Mouse (Mus musculus) layer of hippocampus, postnatal 10 days (tissue): ENCODE data around the gene Fndc3b. TPM values are rescaled to one million over a fixed set of nuclear protein-coding genes. Genes with fewer than 3 reads are reported as not detected.

ENCODE experiments used
- DNase-seq, 2 experiments: peaks; one replicate each; pipeline ENCODE4 v3.0.0; 2021; ENCODE audit warnings: low spot score in 2 of 2
- total RNA-seq, 2 experiments: library from RNA; stranded (reverse); gene quantifications; 2 replicates each; pipeline ENCODE4 v1.2.3; 2021

The Fndc3b gene
- total RNA-seq, 2 experiments from 2014 or later, result 28.4 to 31.3 TPM

DNA sequence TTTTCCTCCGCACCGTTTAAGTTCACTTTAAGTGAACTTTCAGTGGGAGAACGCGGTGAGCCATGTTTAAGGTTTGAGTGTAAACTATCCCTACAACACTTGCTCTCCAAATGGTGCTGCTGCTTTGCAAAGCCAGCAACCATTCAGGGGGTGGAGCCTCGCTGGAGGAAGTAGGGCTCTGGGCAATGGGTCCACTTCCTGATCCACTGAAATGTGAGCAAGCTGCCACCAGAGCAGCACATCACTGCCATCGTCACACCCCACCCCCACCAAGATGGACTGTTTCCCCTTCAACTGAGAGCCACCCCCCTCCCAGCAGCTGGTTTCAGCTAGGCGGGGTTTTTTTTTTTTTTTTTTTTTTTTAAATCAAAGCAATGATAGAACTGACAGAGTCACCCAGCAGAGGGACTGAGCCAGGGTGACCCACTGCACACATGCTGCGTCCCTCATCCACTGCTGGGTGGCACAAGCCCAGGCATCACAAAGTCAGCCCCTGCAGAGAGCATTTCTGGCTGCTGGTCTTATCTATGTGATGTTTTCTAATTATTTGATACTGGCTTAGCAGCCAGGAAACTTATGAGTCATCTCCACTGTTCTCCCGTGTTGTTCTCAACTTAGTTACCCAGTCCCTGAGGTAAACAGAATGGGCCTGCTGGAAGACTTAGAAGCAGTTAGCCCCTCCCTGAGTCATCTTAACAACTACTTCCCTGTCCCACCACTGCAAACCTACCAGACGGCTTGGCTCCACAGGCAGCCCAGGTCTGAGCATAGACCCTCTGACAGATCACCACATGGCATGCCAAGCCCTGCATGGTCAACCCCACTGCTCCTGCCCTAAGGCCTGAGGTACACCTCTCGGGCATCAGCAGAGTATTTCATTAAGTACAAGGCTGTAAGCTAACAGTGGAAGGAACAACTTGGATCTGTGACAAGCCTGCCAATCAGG is 112.4 kb downstream of the Fndc3b start:
- no peak for DNase-seq

DNA sequence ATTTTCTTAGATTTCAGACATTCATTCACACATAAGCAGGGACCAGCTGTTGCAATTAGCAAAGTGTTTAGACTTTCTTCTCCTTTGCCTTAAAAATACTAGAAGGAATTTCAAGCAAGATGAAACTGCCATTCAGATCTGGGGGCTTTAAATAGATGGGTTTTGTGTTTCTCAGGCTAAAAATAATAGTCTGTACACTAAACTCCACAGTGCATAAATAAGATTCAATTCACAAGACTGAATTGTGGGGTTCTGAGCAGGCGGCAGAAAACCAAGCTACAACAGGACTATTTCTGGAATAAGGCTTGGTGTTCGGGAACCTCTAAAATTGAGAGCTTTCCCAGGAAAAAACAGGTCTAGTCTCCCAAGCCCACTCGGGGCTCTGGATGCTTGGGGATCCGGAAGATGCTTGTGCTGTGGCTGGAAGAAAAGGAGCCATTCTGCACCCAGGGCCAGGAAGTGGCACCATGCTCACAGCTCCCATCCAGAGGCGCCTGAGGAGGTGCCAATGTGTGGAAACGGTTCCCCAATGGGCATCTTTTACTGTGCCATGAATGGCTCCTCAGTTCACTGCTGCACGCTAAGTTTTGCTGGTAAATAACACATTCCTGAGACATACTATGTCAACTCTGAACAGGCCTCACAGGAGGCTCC is 117.5 kb downstream of the Fndc3b start:
- DNase-seq, result no peak

DNA sequence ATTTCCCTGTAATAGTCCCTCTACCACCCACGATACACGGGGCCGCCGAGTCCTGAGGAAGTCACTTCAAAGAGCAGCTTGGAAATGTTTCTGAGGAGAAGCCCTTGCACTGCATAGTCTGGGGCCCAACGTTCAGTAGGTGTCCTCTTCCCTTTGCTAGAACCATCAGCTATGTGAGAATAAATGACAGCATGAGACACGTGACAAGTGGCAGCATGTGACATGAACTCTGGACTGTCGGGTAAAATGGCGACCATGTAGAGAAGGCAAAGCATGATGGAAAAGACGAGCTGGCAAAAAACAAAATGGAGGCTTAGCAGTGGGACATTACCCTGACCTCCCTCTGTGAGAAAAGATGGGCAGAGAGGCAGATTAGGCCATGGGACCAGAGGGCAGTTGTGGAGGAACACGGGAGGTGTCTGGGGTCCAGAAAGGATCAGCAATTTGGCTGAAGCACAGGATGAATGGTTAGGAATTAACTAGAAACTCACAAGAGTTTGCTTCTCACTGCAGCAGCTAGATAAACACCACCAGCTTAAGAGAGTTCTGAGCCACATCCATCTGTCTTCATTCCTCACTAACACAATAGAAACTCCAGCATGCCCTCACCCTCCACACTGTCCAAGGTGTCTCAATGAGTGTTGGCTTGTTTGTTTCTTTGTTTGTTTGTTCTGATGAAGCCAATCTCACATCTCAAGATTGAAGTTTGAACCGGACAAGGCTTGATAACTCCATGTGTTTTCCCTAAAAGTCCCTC is 118.2 kb downstream of the Fndc3b start:
- DNase-seq, result no peak

DNA sequence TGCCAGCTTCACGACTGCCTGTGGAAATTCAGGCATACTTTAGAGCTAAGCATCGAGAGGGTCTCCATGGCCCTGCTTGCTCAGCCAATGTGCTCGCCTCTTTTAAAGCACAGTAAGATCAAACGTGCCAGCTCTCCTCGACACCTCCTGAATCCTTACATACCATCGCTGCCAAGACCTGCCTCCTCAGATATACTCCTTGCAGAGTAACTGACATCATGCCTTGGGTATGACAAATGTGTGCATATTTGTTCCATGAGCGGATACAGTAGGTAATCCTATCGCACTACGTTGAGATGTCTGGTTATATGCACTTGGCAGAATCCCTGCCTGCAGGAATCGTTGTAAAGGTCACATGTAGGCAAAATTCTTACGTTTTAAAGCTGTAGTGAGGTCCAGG is 120.3 kb downstream of the Fndc3b start:
- DNase-seq, result no peak

DNA sequence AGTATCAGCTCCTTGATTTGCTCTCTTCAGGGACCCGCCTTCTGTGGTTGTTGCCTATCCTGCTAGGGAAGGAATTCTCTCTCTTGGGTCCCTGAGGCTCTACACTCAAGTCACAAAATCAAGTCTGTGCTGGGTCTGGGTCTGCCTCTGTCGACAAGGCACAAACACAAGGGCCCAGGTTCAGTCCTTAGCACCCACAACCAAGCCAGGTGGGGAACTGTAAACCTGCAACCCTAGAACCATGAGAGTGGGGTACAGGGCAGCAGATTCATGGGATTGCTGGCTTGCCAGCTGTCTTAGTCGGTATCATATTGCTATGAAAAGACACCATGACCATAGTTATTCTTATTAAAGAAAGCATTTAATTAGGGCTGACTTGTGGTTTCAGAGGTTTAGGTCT is 121.8 kb downstream of the Fndc3b start:
- no peak for DNase-seq

DNA sequence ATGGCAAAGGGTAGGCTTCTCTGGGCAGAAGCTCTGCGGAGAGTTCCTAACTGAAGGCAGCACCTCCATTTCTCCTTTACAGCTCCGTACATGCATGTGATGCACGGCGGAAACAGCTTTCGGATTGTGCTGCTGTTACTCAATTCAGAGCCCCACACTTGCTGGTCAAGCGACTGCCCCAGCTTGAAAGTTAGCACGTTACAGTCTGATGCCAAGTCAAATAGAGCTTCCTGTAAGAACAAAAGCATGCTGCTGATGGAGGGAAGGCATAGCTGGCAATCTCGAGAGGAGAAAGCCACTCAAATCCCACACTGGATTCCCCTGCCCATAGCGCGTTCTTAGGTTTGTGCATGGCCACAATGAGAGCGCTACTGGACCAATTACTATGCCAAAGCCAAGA is 122.5 kb downstream of the Fndc3b start:
- DNase-seq, result no peak

DNA sequence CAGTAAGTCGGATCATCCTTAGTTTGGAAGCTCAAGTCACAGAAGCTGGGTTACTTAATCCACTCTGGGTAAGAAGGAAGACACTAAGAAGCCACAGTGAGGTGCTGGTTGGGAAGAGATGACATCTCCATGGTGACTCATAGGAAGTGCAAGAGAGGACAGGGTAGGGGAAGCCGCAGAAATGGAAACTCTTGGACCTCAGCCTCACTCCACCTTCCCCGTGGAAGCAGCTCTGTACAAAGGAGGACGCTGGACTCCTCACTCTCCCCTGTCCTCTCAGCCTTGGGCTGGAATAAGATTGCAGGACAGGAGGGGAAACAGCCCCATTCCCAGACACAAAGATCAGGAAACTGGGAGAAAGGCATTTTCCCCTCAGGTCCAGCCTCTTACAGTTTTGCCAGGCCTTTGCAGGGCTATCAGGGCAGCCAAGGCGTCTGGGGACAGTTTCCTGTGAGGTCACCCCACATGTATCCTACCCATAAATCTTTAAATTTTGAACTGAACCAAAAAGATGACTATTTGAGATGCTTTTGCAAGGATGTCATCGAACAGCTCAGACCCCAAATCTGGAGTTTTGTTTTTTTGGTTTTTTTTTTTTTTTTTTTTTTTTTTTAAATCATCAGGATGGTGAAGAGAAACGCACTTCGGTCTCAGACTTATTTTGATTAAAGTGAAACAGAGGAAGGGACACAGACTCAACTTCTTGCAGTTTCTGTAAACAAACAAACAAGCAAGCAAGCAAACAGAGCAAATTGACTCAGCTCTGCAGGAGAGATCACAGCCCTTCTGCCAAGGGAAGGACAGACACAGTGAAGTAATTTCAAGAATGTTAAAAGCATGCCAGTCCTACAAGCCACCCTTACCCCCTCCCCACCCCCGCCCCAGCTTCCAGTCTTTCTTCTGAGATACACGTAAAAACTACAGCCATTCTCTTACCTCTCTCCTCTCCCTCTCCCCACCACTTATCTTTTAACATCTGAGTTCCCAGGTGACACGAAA is 126.2 kb downstream of the Fndc3b start:
- no peak for DNase-seq

DNA sequence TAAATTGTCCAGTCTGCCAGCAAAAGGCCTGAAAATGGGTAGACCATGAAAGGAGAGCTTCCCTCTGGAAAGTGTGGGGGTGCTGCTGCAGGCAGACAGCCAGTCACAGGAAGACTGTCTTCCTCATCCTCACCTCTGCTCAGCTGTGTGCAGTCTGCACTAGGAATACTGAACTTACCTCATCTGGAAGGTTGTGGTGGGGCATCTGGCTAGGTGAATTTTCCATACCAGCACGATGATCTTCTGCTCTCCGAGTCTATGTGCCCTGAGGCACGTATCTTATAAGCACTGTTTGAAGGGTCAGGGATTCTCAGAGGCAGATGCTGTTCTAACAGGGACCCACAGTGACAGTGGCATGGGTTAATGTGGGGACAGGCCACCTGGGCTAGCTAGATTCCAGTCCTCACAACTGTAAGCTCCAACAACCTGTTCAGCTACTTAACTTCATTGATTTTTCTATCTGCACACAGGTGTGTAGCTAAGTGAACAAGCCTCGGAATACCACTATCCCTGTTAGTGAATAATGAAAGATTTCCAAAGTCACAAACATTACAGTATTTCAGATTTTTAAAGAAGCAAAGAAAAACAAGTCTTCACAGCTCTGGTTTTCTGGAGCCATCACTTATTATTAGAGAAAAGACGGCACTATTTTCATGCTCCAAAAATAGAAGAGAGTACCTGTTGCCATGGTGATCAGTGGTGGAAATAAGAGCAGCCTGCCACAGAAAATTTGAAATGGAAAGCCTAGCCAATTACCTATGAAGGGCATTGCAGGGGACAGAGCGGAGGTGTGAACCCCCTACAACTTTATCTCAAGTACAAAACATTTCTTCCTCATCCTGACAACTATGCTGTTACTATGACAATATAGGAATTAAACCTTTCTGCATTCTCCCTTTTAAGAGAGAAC is 128.9 kb downstream of the Fndc3b start:
- DNase-seq, result no peak

DNA sequence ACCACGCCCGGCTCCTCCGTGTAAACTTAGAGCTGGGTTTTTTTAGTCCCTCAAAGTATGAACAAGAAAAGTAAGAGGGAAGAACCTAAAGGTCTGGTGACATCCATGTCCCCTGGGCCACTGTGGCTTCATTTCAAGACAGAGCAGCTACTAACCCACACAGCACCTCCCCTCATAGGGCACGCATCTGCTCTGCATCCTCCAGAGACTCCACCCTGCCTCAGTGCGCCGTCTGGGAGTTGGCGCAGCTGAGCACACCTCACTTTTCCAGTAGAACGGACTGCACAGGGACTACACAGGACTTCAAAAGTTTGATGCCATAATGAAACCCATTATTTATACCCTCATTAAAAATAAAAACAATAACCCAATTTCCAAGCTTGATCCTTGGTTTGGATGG is 130.2 kb downstream of the Fndc3b start:
- no peak for DNase-seq

DNA sequence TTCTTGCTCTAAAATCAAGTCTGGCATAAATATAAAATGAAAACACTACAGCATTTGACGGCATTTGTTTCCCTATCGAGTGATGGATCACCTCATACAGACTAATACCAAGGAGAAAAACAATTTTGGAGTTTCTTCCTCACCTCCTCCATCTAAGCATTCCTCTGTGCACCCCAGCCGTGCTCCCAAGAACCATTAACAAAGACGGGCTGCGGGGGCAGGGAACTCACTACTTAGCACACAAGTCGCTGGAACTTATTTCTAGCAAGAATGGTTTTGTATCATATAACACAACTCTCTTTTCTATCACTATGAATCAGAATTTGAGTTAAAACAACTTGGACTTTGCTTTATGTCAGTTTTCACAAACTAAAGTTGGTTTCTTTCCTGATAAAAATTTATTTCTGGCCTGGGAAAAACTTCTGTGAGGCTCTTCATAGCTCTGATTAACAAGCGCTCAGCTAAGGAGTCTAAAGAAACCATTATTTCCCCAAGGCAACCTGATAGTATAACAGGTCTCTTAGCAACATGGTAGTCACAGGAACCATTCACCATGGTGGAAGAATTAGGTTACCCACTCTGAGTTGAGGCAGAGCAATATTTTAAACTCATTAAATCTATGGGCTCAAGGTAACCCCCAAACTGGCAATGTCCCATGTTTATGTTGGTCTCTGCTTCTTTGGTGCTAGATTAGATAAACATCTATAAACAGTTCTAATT is 131.1 kb downstream of the Fndc3b start:
- no peak for DNase-seq

DNA sequence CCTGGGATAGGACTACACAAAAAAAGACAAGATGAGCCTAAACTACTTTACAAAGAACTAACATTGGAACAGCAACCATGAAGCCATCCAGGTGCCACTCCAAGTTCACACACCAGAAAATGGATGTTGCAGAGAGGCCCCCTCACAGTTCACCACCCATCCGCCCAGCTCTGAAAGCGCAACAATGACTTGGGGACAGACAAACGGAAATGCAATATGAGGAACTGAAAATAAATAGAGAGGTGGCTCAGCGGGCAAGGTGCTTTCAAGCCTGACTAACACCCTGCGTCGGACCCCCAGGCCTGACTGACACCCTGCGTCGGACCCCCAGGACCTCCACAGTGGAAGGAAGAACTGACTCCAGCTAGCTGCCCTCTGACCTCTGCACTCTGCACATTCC is 131.9 kb downstream of the Fndc3b start:
- DNase-seq, result no peak

DNA sequence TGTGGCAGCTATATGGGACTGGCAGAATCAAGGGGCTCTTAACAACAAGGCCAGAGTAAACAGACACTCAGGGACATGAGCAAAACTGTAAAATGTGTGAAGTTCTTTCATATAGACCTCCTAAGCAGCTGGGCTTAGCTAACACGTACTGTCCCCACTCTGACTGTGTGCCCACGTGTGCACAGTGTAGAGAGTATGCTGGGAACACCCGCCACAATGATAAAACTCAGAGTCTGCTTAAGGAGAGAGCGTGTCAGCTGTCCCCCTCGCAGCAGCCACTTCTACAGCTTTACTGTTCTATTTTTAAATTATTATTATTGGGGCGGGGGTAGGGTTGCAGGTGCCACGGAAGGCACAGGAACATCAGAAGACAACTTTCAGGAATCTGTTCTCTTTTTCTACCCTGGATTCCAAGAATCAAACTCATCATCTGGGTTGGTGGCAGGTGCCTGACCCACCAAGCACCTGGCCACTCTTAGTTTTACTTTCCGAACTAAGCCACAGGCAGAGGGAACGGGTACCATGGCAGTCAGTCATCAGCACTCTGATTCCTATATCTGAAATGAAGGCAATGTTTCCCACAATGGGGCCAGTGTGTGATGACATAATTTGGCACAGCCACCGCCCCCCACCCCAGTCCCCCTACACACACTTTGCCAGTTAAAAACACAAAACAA is 133.6 kb downstream of the Fndc3b start:
- no peak for DNase-seq

DNA sequence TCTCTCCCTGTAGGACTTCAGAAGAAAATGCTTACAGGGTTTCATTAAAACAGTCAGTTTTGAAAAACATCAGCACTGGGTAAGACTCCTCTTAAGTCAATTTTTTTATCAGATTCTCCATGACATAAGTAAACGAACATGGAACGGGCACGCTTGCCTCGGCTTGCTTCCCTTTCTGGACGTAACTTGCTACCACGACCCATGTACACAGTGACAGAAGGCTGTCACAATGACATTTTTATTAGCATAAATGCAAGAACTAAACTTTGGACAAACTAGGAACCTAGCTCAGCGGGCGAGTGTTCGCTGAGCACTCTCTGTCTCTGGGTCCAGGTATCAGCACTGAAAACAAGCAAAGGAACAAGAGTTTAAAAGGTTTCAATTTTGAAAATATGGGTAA is 136.9 kb downstream of the Fndc3b start:
- DNase-seq, result no peak

DNA sequence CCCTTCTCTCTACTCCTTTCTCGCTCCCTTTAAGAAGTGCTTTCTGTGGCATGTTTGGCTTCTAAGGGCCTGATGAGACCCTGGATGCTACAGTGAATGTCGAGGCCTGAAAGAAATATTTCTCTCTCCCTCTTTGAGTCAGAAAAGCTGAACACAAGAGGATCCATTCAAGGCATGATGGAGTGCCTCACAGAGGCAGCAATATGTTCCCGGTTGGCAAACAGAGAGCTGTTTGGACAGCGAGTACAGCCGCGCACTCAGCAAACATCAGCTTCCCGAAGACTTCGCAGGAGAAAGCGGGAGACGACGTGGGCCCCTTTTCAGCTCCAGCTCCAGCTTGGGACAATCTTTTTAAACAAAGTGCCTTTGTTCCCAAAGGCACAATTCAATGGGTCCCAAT is 137.6 kb downstream of the Fndc3b start:
- peak; percentile 29 to 34 for DNase-seq

DNA sequence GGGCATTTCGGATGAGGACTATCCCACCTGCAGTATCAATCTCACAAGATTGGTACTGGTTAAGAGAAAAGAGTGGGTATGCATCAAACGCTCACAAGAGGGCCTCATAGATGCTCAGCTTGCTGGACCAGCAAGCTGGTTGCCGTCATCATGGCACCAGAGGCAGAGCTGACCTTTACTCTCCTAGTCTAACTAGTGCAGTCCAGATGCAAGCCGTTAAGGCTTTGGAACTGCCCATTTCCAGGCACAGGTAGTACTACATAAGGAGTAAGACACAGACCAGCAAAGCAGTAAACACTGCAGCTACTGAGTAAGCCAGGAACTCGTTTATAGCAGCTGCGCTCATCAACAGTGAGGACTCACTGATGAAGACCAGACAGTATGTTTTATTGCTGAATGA is 138.8 kb downstream of the Fndc3b start:
- DNase-seq, result peak in 1 of 2 experiments; percentile 37

DNA sequence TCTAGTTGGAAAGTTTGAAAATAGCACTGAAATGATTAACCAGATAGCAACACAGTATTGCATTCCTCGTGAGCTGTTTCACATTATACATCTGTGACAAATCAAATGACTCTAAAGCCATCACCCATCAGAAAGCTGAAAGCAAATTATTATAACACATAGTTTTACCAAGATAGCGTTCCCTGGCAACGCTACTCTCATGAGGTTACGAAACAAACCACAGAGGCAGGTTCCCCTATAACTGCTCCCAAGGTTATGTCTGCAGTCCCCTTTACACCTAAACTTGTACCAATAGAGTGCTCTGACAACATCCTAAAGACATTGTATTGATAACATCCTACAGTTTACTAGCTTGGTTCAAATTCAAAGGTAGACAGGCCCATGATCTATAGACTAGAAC is 145.8 kb downstream of the Fndc3b start:
- no peak for DNase-seq

DNA sequence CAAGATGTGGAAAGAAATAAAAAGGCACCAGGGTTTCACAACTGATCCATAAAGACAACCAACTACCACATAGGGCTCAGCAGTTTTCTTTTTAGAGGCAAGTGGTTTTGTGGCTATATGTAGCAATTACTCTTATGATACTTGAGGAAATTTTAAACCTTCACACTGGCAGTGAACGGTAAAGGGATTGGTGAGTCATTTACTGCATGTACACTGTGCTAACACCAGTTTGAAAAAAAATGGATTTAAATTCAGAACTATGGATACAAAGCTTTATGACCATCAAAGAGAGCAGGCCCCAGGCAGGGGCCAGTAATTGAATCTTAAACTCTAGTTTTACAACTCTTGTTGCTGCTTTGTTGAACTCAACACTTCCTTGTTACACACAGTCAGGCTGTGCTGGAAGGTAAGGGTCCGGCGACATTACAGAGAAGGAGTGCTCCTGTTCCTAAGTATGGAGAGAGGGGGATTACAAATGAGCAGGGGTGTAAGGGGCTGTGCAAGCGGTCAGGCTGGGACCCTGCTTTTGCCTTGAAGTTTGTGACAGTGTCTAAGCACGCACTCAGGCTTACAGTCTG is 148.0 kb downstream of the Fndc3b start:
- no peak for DNase-seq

DNA sequence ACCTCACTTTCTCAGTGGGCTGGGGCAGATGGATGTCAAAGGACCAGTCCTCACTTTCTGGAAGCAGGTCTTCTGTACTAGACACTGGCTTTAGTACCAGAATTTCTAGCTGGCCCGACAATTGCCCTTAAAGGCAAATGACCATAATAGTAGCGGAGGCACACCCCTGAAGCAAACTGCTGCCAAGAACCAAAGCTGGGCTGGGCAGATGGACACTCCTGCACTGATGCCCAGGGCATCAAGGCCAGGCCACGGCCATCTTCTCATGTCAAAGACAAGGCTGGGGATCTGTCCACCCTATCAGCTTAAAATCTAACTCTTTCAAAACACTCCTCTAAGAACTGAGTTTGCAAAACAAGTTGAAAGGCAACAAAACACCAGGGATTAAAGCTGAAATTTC is 148.6 kb downstream of the Fndc3b start:
- DNase-seq, result no peak
